Mouse (Mus musculus) ZHBTc4 (cell line): ENCODE measurements around the gene Myzap.

Source experiments
- DNase-seq: peaks from one replicate; pipeline ENCODE4 v3.0.0-alpha.2; 2011; ENCODE audit warnings: low read depth, low spot score

Gene Myzap

DNA sequence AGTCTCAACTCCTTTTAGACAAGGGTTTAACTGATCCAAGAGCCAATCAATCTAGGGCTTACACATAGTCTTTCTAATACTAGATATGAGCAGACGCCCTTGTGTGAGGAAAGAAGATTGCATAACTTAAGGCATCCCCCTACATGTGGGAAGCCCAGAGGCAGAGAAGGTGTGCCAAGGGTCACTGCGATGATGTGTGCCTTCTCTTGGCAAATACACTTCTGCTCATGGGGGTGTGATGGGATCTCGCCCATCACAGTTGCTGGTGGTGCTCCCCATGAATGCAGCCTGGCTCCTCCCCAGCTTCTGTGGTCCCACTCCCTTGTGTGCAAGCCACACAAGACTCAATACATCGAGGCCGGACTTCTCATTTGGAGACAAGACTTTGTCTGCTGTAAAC, 47.3 kb downstream of the Myzap start:
- no peak for DNase-seq

GRCm38 (mm10) chr9:71543443-71544222, 48.5 kb downstream of the Myzap start:
- DNase-seq = peak; percentile 79

- DNase-seq = no peak
Observed at GRCm38 (mm10) chr9:71542292-71542691, 49.9 kb downstream of the Myzap start.

- DNase-seq = no peak
Observed at GRCm38 (mm10) chr9:71540739-71541138, 51.4 kb downstream of the Myzap start.

- no peak for DNase-seq
Observed at GRCm38 (mm10) chr9:71535730-71536129, 56.4 kb downstream of the Myzap start.

DNA sequence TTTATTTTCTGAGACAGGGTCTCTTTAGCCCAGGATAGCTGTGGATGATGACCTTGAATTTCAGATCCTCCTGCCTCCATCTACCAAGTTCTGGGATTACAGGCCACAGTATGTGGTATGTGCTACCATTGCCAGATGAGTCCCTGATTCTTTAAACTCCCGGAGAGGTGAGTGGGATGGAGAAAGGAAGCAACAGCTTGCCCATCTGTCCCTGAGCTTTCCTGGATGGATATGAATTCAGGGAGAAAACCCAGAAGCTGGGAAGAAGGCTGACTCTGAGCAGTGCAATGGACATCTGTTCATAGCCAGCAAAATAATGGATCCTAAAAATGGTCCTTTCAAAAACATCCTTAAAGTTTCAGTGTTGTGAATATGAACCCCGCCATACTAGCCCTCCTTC, 57.1 kb downstream of the Myzap start:
- no peak for DNase-seq

GRCm38 (mm10) chr9:71529960-71530359, 62.2 kb downstream of the Myzap start:
- DNase-seq = peak; percentile 76

DNA sequence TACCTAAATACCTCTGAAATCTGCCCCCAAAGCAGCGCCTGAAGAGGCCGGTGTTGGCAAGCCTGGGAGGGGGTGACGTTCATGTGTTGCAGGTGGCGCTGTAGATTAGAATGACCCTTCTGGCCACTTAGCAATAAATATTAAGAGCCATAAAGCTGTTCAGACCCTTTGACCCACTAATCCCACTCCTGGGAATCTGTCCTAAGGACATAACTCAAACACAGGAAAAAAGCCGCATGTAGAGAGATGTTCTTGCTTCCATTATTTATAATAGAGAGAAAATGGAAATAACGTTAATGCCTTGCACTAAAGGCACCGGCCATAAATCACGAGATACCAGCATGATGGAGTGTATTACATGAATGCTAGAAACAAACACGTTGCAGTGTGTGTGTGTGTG, 64.7 kb downstream of the Myzap start:
- no peak for DNase-seq

DNA sequence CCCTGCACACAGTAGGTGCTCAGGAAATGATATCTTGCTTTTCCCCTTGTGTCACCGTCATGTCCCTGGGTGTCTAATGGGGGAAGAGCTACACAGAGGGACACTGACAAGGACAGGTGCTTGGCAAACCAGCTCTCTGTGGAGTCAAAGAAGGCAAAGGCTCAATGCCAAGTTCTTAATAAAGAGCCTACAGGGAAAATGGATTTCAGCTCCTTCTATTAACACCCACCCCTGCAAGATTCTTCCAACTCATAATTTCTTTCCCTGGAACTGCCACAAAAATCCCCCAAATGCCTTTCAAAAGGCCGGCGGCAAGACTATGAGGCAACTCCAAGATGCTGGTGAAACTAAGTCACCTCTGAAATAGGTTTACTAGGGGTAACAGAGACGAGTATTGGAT, 68.3 kb downstream of the Myzap start:
- no peak for DNase-seq

- no peak for DNase-seq
Observed at GRCm38 (mm10) chr9:71519836-71520235, 72.3 kb downstream of the Myzap start.

DNA sequence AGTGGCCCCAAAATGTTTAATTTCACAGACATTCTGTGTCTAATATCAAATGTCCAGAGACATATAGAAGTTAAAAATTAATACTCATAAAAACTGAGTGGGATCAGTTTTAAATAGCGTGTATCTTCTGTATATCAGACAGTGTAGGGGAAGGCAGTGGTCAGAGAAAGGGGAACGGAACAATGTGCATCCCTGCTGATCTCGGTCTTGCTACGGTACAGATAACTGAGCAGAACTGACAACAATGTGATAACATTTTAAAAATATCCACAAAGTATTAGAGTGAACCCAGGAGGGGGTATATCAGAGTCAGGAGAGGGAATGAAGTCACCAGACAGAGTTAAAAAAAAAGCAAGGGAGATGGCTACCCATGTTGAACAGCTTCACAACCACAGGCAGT, 74.7 kb downstream of the Myzap start:
- no peak for DNase-seq

DNA sequence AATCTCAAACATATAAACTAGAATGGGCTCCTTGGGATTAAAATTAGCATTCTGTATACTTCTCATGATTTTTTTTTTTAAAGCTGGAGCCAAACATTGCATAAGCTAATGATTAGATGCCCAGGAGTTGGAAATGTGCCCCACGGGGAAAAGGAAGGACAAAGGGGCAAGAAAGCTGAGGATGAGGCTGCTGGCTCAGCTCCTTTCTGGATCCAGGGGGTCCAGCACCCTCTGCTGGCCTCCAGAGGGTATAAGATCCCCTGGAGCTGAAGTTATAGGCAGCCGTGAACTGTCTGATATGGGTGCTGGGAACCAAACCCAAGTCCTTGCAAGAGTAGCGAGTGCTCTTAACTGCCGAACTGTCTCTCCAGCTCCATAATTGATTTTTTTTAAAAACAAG, 76.3 kb downstream of the Myzap start:
- peak; percentile 74 for DNase-seq

GRCm38 (mm10) chr9:71513566-71513965, 78.6 kb downstream of the Myzap start:
- no peak for DNase-seq

DNA sequence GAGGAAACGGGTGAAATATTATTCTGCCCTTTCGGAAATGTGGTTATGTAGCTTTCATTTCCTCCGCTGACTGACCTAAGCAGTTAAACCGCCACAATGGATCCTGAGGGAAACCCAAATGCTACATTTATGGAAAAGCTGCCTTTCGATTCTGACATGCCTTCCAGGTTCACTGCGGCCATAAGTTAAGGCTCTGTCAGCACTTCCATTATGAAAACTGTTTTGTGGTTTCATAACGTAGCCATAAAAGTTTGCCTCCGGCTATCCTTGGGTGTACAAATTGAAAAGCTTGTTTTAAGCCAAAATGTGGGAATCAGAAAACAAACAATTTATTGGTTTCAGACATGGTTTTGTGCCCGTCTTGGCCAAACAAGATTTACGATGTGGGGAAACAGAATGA, 79.3 kb downstream of the Myzap start:
- no peak for DNase-seq

- no peak for DNase-seq
Observed at GRCm38 (mm10) chr9:71498391-71499182, 93.6 kb downstream of the Myzap start.

GRCm38 (mm10) chr9:71496637-71497036, 95.5 kb downstream of the Myzap start:
- no peak for DNase-seq

DNA sequence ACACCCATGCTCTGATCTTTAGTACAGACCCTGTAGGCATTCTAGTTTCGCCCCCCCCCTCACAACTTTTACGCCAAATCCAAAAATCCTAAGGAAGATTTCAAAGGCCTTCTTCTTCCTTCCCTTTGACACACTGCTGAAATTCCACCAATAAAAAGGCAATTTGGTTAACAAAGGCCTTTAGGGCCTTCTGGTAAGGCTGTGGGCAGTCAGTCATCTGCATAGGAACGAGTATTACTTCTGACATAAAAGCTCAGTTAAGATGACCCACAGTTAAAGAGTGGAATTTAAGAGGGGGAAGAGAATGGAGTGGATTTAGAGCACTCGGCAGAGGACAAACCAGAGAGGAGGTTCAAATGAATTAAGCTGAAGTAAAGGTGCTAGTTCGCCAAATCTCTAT, 98.4 kb downstream of the Myzap start:
- DNase-seq = peak; percentile 76

GRCm38 (mm10) chr9:71492296-71493025, 99.7 kb downstream of the Myzap start:
- peak; percentile 71 for DNase-seq

- peak; percentile 88 for DNase-seq
Observed at GRCm38 (mm10) chr9:71490076-71490475, 102.1 kb downstream of the Myzap start.

DNA sequence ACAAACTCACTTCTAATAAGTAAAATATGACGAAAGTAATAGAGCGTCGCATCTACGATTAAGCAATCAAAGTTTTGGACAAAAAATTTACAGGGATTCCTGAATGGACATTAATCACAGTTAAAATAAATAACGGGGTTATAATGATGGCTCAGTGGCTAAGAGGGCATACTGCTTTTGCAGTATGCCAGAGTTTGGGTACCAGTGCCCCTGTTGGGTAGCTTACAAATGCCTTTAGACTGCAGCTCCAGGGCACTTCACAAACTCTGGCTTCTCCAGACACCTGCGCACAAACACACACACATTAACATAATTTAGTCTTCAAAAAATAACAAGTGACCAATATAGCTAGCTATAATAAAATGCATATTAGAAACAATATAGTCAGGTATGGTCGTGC, 106.0 kb downstream of the Myzap start:
- DNase-seq = no peak

DNA sequence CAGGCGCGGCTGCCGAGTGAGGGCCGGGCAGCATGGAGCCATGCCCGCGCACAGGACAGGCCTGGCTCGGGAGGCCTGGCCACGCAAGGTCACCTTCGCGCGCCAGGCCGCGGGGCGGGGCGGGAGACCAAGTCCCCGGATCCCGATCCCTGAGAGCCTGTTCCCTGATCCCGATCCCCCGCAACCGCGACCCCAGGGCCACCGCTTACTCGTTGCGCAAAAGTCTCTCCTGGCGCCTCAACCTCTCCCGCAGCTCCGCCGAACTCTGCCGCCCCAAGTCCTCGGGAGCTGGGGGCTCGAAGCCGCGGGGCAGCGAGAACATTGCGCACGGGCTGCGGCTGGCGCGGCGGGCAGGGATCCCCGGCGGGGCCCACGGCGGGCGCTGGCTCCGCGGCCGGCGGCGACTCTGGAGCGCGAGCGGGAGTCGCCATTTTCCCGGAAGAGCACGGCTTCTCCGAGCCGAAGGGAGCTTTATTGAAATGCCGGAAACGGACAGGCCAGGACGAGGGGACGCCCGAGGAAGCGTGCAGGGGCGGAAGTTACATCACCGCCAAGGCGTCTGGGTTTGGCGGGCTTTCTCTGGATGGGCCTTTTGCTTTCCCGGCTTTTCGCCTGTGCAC, 106.6 kb downstream of the Myzap start, which contains the start of gene Polr2m:
Polr2m (minus strand) TSS at position 461 of the 620 bp plus-strand sequence.
- peak; percentile 96 for DNase-seq
